Mouse (Mus musculus) left cerebral cortex, postnatal 25 days (tissue): Measurements from ENCODE around the gene Thbs2. TPM values are rescaled to one million over a fixed set of nuclear protein-coding genes. Genes with fewer than 3 reads are reported as not detected.
A peak's percentile ranks its signal among the peaks of the same experiment; 100 is the strongest.

ENCODE experiments used
- DNase-seq, 2 experiments: peaks; one replicate each; pipeline ENCODE4 v3.0.0; 2022; ENCODE audit warnings: low spot score in 2 of 2, mixed read lengths in 1 of 2
- intact Hi-C: fragments of 180-260 bp; cut with DNase I; formaldehyde crosslinking; loops from one replicate; pipeline ENCODE4 v1.15.1; 2025
- total RNA-seq, 2 experiments: library from RNA; stranded (reverse); gene quantifications; 2 replicates each; pipeline ENCODE4 v1.2.3; 2021

The Thbs2 gene
- total RNA-seq, result 1 to 10 TPM; 4.6 to 5.0 TPM

DNA sequence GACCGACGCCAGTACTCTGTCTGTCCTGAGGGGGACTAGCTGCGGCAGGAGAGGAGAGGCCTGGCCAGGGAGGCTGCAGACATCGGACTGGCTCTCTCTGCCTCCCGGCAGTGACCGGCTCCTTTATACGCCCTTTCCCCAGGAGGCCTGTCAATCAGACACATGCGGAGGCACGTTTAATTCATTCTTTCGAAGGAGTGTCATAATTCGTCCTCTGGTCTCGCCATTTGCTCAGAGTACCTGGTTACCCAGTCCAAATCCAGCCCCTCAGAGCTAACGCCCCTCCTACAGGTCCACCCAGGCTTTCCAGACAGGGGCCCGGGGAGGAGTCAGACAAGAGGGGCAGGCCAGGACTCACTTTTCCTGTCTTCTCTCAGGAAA lies at the start of gene Thbs2:
Gene Thbs2, minus strand, starts transcription at position 242 of the 381 bp plus-strand sequence.
- intact Hi-C loops, result no loop called here
- peak in 1 of 2 experiments; percentile 17 for DNase-seq

DNA sequence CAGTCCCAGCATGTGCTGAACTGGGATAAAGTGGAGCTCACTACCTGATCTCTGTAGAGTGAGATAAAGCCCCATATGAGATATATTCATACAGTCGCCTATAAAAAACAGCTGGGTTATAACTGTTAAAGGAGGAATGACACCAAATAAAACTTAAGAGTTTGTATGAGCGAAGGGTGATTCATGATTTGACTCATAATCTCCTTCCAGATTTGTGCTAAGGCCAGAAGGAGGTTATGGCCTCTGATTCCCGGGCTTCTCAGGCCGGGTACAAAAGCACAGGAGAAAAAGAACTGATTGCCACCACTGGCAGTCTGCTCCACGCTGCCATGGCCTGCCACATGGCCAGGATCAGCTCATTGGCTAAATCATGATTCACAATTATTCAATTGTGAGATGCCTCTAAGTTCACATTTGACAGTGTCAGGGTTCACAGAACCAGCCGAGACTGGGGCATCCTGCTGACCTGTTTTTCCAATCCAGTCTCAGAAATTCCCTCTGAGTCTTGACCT lies 41.5 kb upstream of the Thbs2 start:
- DNase-seq, result no peak
- intact Hi-C loops, result no loop called here

DNA sequence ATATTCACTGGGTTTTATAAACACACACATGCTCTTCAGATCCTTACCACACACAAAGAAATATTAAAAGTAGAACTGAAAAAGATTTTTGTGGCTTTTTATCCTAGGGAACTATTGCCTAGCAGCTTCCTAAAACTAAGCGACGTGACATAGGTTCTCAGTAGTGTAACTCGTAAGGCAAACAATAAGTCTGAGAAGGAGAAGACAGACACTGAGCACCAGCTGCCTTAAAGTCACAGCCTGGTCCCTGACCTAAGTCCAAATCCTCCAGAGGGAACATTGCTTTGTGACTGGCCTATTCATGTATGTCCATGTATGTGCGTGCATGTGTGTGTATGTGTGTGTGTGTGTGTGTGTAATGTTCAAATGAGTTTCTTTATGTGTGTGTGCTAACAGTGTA lies 40.3 kb upstream of the Thbs2 start:
- intact Hi-C loops, result no loop called here
- DNase-seq, result no peak

DNA sequence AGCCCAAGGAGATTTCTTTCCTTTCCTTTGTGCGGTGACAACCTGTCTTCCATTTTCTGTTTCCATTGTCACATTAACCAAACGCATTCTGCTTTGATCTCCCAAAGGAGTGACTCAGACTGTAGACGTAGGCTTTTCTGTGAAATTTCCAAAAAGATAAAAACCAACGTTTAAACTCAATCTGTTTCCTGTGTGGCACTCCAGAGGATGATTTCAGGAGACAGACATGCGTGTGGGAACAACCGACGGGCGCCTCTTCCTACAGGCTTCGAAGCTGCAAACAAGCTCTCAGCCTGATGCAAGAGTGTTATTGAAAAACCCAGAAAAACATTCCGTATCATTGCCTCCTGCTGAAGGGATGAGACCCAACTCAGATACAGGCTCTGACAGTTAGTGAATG lies 39.9 kb upstream of the Thbs2 start:
- intact Hi-C loops, result no loop called here
- DNase-seq, result peak; percentile 28 to 82

DNA sequence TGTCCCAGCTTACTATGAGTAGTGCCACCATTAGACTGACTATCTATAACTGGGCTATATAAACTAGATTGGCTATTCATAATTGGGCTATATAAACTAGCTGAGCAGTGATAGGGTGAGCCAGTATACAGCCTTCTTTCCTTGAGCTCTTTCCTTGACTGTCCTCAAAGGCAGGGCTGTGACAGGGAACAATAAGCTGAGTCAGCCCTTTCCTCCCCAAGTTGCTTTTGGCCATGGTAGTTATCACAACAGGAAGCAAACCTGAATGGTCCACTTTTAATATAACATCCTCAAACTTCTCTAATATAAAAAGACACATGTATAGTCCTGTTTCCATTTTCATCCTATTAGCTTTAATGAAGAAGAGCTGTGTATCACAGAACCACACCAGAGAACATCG lies 39.0 kb upstream of the Thbs2 start:
- intact Hi-C loops, result no loop called here
- DNase-seq, result no peak

DNA sequence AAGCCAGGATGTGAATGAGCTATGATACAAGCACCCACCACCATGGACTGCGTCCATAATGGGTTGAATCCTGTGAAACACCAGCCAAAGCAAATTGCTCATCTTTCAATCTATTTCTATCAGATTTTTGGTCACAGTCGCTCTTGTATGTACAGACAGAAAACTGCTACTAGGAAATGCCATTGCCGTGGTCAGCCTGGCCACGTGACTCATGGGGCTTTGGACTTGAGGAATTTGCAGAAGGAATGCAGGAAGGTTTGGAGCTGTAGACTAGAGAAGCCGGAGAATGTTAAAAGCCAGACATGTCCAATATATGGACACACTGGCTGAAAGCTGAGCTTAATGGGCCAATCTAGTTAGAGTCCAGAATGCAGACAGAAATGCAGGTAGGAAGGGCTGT lies 36.6 kb upstream of the Thbs2 start:
- intact Hi-C loops, result no loop called here
- no peak for DNase-seq

DNA sequence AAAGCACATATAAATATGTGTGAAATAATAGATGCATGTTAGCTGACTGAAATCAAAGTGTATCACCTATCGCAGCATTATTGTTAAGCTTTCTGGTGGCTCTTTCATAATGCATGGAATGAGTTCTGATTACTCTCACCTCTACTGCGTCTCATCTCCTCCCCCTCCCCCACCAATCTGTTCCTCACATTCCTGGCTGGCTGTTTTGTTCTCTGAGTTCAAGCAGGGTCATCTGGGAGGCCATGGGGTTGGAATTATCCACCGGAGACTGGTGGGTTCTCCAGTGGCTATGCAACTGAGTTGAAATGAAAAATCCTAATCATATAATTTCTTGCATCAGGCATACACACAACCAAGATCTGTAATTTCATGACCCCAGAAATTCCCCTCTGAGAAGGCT lies 33.4 kb upstream of the Thbs2 start:
- DNase-seq, result no peak

DNA sequence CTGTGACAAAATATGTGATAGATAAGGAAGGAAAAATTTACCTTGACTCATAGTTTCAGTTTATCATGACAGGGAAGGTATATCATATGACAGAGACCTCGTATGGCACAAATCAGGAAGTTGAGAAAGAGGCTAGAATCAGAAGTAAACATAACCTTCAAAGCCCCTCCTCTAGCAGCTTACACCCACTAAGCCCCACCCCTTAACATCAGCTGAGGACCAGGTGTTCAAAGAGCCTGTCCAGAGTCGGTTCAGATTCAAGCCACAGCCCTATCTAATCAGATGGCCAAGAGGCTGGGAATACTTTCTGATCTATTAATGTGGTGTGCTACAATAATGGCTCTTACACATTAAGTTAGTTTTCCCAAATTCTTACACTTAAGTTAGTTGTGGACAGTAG lies 30.8 kb upstream of the Thbs2 start:
- DNase-seq, result no peak
- intact Hi-C loops, result no loop called here

More for the DNA sequence above, 33.4 kb upstream of the Thbs2 start:
- intact Hi-C loops, result no loop called here

DNA sequence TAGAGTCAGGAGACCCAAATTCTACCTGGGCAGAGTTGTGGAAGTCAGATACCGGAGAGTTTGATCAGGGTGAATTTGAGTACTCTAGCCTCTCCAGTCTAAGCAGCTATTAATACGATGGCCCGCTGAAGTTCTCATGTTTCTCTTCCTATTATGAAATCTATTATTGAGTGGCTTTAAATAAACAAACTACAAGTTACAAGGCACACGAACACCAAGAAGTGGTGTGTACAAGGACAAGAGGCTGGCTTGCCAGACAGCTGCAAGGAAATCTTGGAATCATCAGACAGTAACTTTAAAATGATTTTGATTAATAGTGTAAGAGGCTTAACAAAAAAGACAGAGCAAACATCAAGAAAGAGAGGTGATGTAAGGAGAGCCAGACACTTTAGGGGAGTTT lies 27.3 kb upstream of the Thbs2 start:
- DNase-seq, result no peak
- intact Hi-C loops, result no loop called here

DNA sequence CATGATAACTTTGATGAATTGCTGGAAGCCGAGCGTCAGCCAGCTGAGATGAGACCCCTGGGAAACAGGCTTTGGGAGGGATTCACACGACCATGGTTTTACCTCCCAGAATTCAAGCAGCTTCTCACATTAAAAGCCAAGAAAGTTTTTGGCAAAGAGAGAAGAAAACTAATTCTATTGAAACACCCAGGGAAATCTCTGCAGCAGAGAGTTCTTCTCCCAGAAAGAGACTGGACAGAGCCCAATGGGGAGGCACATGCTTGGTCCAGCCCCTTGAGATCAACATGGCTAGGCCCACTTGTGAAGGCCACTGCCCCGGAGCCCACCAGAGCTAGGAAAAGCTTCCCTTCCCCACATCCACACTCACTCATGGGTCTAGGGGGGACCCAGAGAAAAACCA lies 26.9 kb upstream of the Thbs2 start:
- intact Hi-C loops, result no loop called here
- no peak for DNase-seq

DNA sequence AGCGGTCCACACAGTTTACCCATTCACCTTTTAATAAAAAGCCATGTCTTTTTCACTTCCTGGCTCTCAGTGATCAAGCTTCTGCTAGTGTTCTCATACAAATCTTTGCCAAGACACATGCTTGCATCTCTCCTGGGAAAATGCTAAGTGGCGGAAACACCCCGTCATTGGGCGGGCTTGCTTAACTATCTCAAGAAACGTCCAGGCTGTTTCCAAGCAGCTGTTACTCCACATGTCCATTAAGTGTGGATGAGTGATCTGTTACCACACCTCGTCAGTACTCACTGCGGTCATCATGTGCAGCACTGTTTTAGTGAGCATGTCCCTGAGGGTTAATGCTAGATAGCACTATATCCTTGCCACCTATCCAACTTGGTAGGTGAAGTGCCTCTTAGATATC lies 26.2 kb upstream of the Thbs2 start:
- no peak for DNase-seq
- intact Hi-C loops, result no loop called here

DNA sequence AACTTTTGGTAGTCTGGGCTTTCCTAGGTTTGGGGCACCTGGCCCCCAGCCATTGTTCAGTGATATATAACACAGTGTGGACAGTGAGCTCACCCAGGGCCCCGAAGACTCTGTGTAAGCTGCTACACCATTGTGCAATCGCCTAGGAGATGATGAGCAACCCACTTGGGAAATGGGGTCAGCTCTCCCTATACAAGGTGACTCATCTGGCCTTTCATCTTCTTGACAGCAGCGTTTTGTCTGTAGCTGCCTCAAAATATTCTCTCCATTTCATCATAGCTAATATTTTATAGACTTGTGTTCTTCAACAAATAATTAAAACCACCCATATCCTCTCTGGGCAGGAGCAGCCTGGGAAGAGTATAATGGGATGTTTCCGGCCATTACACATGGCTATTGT lies 24.8 kb upstream of the Thbs2 start:
- intact Hi-C loops, result no loop called here
- no peak for DNase-seq

DNA sequence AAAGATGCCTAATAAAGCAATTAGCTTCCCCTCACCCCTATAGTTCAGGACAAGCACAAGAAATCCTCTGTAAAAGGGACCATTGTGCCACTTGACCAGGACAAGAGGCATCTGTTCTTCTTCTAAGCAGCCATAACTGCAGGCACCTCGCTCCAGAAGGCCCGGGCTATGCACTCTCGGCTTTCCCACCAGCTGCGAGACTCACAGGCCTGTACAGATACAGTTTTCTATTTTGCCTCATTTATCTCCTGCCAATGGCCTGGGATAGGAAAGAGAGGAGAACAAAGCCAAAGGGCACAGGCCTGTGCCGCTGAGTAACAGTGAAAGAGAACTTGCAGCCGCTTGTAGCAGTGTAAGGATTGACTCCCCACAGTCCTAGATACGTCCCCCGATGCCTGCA lies 20.7 kb upstream of the Thbs2 start:
- intact Hi-C loops, result no loop called here
- no peak for DNase-seq

DNA sequence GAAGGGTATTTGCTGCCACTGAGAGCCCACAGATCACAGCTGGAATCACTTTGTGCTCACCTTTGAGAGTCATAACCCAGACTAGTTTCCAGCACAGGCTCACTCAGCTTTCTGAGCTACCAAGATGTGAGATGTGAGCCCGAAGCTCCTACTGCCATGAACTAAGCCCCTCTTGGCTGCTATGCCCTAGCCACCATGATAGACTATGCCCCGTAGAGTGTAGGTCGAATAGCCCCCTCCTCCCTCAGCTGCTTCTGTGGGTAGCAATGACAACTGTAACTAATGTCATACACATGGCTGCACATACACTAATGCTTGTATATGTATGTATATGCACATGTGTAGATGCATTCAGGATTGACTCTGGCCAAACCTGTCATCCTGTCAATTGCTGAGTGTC lies 20.3 kb upstream of the Thbs2 start:
- DNase-seq, result no peak
- intact Hi-C loops, result no loop called here

DNA sequence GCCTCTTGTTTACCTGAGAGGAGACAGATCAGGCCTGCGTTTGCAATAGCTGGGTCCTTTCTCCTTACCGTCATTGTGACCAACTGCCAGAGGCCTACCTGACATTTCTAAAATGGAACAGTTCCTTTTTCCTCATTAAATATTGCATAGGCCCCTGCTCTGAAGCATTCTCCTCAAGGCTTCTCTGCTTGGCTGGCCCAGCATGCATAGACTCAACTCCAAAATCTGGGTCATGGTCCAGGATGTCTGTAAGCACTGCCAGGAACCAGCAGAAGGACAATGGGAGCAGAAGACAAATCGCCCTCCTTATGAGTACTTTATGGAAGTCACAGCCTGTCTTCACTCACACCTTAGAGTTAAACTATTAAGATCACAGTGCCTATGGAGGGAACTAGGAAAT lies 17.7 kb upstream of the Thbs2 start:
- no peak for DNase-seq
- intact Hi-C loops, result no loop called here

DNA sequence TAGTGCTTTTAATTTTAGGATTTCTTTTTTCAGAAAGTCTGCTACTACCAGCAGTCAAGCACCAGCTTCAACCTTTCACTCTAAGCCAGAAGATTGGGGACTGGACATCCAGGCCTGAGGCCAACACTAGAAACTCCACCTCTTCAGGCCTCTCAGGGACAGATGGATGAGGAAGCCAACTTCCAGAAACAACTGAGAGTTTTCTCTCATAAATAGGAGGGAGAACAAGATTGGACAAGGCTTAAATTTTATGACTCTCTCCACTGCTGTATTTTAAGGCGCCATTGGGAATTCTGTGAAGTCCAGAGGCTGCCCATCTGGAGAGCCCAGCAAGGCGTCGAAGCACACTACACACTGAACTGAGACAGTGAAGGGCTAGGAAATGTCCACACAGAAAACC lies 17.0 kb upstream of the Thbs2 start:
- no peak for DNase-seq
- intact Hi-C loops, result no loop called here

DNA sequence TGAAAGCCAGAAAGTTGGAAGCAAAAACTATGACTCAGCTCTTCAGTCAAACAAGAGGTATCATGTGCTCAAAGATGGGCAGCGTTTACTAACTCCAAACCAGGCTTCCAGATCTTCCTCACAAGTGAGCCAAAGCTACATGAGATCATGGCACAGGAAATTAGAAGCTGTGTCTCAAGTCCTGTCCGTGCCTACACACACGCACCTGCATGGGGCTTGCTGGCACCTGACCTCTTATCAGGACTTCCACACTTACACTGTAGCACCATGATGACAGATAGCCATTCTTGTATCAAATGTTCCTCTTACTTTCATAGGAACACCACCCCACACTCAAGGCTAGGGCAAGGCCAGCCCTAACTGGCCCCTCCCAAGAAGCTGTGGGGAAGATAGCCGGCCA lies 12.0 kb upstream of the Thbs2 start:
- intact Hi-C loops, result no loop called here
- DNase-seq, result peak in 1 of 2 experiments; percentile 38

DNA sequence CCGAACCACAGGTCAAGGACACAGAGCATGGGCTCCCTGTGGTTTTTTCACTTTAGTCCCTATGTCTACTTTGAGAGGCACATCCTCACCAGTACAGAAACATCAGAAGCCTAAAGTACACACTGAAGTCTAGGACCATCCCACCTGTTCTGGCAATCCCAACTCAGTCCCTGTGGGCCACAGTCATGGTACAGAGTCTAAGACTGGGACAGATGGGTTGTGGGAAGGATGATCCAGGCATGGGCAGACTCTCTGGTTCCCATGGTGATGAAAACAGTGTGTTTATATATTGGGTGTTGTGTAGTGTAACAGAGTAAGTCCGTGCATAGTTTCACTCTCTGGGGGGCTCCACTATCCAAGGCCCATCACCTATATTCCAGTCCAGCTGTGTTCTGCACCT lies 11.4 kb upstream of the Thbs2 start:
- intact Hi-C loops, result no loop called here
- peak in 1 of 2 experiments; percentile 59 for DNase-seq

DNA sequence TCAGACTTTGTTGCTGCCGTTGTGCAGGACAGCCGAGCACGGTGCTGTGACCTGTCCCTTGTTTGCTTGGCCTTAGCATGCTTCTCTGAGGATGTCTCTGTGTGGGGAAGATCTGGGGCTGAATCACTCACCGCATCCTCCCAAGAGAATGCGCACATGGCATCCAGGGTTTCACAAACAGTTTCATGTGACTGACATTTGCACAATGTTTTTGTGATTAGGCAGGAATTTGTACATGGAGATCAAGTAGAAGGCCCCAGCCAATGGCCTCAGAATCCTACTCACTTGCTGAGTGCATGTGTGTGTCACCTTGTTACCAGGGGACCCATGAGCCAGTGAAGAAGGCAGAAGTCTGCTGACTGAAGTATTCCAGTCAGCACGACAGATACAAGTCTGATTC lies 9.7 kb upstream of the Thbs2 start:
- intact Hi-C loops, result no loop called here
- DNase-seq, result no peak

DNA sequence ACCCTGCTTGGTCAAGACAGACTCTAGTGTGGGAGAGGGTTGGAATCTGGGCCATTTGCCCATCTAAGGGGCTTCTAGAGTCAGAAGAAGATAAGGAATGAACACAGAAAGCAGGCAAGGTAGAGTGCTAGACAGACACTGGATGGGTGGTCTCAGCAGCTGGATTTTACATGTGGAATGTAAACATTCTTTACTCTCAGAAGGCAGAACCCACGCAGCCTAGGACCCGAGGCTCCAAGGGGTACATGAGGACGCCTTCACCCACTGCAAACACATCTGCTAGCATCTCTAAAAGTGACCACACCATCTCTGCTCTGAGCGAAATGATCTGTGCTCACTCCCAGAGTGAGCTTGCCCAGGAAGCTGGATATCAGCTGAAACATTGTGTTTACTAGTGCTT lies 9.2 kb upstream of the Thbs2 start:
- DNase-seq, result no peak
- intact Hi-C loops, result no loop called here

DNA sequence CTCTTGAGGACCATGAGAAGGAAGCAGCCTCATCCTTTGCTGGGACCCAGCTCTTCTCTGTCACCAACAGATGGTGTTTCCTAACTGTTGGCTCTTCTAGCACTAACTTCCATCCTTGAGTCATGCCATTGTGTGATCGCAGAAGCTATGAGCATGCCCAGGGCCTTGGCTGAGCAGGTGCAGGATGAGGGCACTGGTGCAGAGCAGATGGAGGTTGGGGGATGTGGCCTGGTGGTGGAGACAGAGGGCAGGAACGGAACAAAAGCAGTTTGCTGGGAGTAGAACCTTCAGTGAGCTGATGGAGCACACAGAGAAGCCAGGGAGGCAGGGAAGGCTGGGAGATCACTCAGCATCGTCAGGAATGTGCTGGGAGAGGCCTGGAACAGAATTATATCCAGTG lies 8.7 kb upstream of the Thbs2 start:
- peak in 1 of 2 experiments; percentile 60 for DNase-seq
- intact Hi-C loops, result no loop called here

DNA sequence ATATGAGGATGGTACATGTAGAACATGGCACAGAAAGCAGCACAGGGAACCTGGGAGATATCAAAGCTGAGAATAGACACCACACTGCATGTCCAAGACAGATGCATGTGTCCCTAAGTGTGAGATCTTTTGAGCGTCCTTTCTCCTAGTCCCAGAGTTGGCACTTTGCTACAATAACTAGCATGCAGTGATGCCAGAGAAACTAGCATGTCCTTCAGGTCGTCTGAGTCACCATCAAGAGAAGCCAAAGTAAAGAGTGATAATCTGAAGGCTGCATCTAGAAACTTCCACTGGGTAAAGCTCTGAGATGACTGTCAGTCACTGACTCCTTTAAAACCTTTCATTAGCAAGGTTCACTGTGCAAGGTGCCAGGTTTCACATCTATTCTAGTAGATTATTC lies 7.9 kb upstream of the Thbs2 start:
- no peak for DNase-seq
- intact Hi-C loops, result no loop called here

DNA sequence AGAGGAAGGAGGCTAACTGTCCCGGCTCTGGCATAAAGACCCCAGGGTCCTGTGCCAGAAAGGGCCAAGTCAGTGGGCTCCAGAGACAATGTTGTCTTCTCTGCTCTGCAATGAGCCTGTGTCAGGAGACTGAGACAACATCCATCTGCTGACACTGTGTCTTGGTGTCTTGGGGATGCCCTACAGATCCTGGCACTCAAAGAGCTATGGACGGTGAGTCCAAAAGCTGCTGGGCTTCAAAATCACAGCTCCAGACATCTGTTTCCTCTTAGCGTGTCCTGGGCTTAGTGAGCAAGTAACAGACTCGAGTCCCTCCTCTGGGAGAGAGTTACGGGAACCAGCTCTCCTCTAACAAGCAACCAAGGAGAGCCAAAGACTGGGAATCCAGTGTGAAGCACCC lies 6.2 kb upstream of the Thbs2 start:
- intact Hi-C loops, result no loop called here
- no peak for DNase-seq
